Mouse (Mus musculus): ENCODE measurements around the gene Pibf1. TPM values are rescaled to one million over a fixed set of nuclear protein-coding genes. Genes with fewer than 3 reads are reported as not detected.

Gene Pibf1
- total RNA-seq, 2 experiments from 2014 or later = 8.8 to 10.6 TPM

GRCm38 (mm10) chr14:99140036-99140435, 40.8 kb downstream of the Pibf1 start:
- DNase-seq = no peak

- peak; percentile 85 to 88 for DNase-seq
Observed at GRCm38 (mm10) chr14:99141786-99142633, 42.8 kb downstream of the Pibf1 start.

- DNase-seq = no peak
Observed at GRCm38 (mm10) chr14:99146841-99147240, 47.6 kb downstream of the Pibf1 start.

- DNase-seq = no peak
Observed at GRCm38 (mm10) chr14:99152683-99153082, 53.5 kb downstream of the Pibf1 start.

- no peak for DNase-seq
Observed at GRCm38 (mm10) chr14:99159940-99160339, 60.7 kb downstream of the Pibf1 start.

GRCm38 (mm10) chr14:99163051-99163450, 63.8 kb downstream of the Pibf1 start:
- DNase-seq = no peak

GRCm38 (mm10) chr14:99174138-99174745, 75.0 kb downstream of the Pibf1 start:
- no peak for DNase-seq

GRCm38 (mm10) chr14:99176559-99176958, 77.3 kb downstream of the Pibf1 start:
- no peak for DNase-seq

- no peak for DNase-seq
Observed at GRCm38 (mm10) chr14:99190153-99190790, 91.0 kb downstream of the Pibf1 start.

GRCm38 (mm10) chr14:99205865-99206264, 106.6 kb downstream of the Pibf1 start:
- no peak for DNase-seq

- no peak for DNase-seq
Observed at GRCm38 (mm10) chr14:99206591-99206990, 107.4 kb downstream of the Pibf1 start.

- no peak for DNase-seq
Observed at GRCm38 (mm10) chr14:99210431-99210830, 111.2 kb downstream of the Pibf1 start.

GRCm38 (mm10) chr14:99218396-99219012, 119.3 kb downstream of the Pibf1 start:
- no peak for DNase-seq

GRCm38 (mm10) chr14:99219757-99220171, 120.5 kb downstream of the Pibf1 start:
- DNase-seq = no peak

GRCm38 (mm10) chr14:99225929-99226328, 126.7 kb downstream of the Pibf1 start:
- DNase-seq = no peak

- DNase-seq = no peak
Observed at GRCm38 (mm10) chr14:99229071-99229780, 130.0 kb downstream of the Pibf1 start.

- no peak for DNase-seq
Observed at GRCm38 (mm10) chr14:99233056-99233455, 133.8 kb downstream of the Pibf1 start.

- no peak for DNase-seq
Observed at GRCm38 (mm10) chr14:99237115-99237514, 137.9 kb downstream of the Pibf1 start.

GRCm38 (mm10) chr14:99240563-99240962, 141.3 kb downstream of the Pibf1 start:
- DNase-seq = no peak

GRCm38 (mm10) chr14:99244508-99244907, 145.3 kb downstream of the Pibf1 start:
- DNase-seq = no peak

- DNase-seq = no peak
Observed at GRCm38 (mm10) chr14:99262026-99262425, 162.8 kb downstream of the Pibf1 start.

- DNase-seq = no peak
Observed at GRCm38 (mm10) chr14:99263816-99264215, 164.6 kb downstream of the Pibf1 start.

Data from adrenal gland, postnatal 36 days (tissue).